Mouse (Mus musculus): ENCODE results near the gene Ptar1.
"Not testable (repeated sequence)": the region's sequence is repeated elsewhere in the genome, so short reads cannot be mapped to it uniquely, and the experiment has no call there.

The Ptar1 gene

GRCm38 (mm10) chr19:23687296-23688021 lies at the start of gene Ptar1:
Gene Ptar1 (plus strand): TSS chr19:23687429.
- peak; percentile 89 to 93 for DNase-seq (ENCODE audit: low spot score in 2 of 2)

GRCm38 (mm10) chr19:23643819-23644218 lies 43.4 kb upstream of the Ptar1 start:
- no peak for DNase-seq (ENCODE audit: low spot score in 2 of 2)

GRCm38 (mm10) chr19:23645347-23645746 lies 41.9 kb upstream of the Ptar1 start:
- no peak for DNase-seq (ENCODE audit: low spot score in 2 of 2)

- no peak for DNase-seq (ENCODE audit: low spot score in 2 of 2)
Observed at GRCm38 (mm10) chr19:23647308-23647707, 39.9 kb upstream of the Ptar1 start.

GRCm38 (mm10) chr19:23652644-23653043 lies 34.6 kb upstream of the Ptar1 start, which contains the start of gene 1700028P14Rik:
Gene 1700028P14Rik (minus strand): TSS chr19:23652812.
- DNase-seq (ENCODE audit: low spot score in 2 of 2), result no peak

GRCm38 (mm10) chr19:23653154-23653553 lies 34.1 kb upstream of the Ptar1 start:
- no peak for DNase-seq (ENCODE audit: low spot score in 2 of 2)

GRCm38 (mm10) chr19:23657261-23657932 lies 29.8 kb upstream of the Ptar1 start:
- DNase-seq (ENCODE audit: low spot score in 2 of 2), result no peak

GRCm38 (mm10) chr19:23658350-23658749 lies 28.9 kb upstream of the Ptar1 start:
- DNase-seq (ENCODE audit: low spot score in 2 of 2), result no peak

- DNase-seq (ENCODE audit: low spot score in 2 of 2), result no peak
Observed at GRCm38 (mm10) chr19:23664083-23664482, 23.1 kb upstream of the Ptar1 start.

GRCm38 (mm10) chr19:23668142-23668655 lies 19.0 kb upstream of the Ptar1 start:
- DNase-seq (ENCODE audit: low spot score in 2 of 2), result no peak

GRCm38 (mm10) chr19:23673021-23673420 lies 14.2 kb upstream of the Ptar1 start:
- no peak for DNase-seq (ENCODE audit: low spot score in 2 of 2)

GRCm38 (mm10) chr19:23675656-23676055 lies 11.6 kb upstream of the Ptar1 start:
- not testable (repeated sequence) for DNase-seq (ENCODE audit: low spot score in 2 of 2)

GRCm38 (mm10) chr19:23686962-23687295 lies 300 bp upstream of the Ptar1 start:
- DNase-seq (ENCODE audit: low spot score in 2 of 2), result no peak

- DNase-seq (ENCODE audit: low spot score in 2 of 2), result no peak
Observed at GRCm38 (mm10) chr19:23688421-23688946, 1.3 kb downstream of the Ptar1 start.

GRCm38 (mm10) chr19:23694344-23694743 lies 7.1 kb downstream of the Ptar1 start:
- DNase-seq (ENCODE audit: low spot score in 2 of 2), result no peak

- DNase-seq (ENCODE audit: low spot score in 2 of 2), result no peak
Observed at GRCm38 (mm10) chr19:23697861-23698260, 10.6 kb downstream of the Ptar1 start.

GRCm38 (mm10) chr19:23698366-23698765 lies 11.1 kb downstream of the Ptar1 start:
- DNase-seq (ENCODE audit: low spot score in 2 of 2), result no peak

GRCm38 (mm10) chr19:23699131-23699530 lies 11.9 kb downstream of the Ptar1 start:
- no peak for DNase-seq (ENCODE audit: low spot score in 2 of 2)

GRCm38 (mm10) chr19:23702896-23703295 lies 15.7 kb downstream of the Ptar1 start:
- no peak for DNase-seq (ENCODE audit: low spot score in 2 of 2)

GRCm38 (mm10) chr19:23705383-23705782 lies 18.2 kb downstream of the Ptar1 start:
- DNase-seq (ENCODE audit: low spot score in 2 of 2), result no peak

- no peak for DNase-seq (ENCODE audit: low spot score in 2 of 2)
Observed at GRCm38 (mm10) chr19:23746506-23746905, 59.3 kb downstream of the Ptar1 start.

GRCm38 (mm10) chr19:23757011-23757410 lies 69.8 kb downstream of the Ptar1 start:
- no peak for DNase-seq (ENCODE audit: low spot score in 2 of 2)
